Mouse (Mus musculus) mammary gland, adult 2 months (tissue): Measurements from ENCODE around the gene Siglec1. TPM values are rescaled to one million over a fixed set of nuclear protein-coding genes. Genes with fewer than 3 reads are reported as not detected.

Source experiments
- polyA plus RNA-seq: library from polyadenylated mRNA; depleted of rRNA; stranded (reverse); fragments of >200 nt; gene quantifications from 2 replicates; pipeline ENCODE4 v1.2.3, GENCODE M21; 2012; ENCODE audit warnings: low replicate concordance; rRNA removed

Gene Siglec1
- polyA plus RNA-seq, result 77.4 and 78.3 TPM in 2 replicates

GRCm38 (mm10) chr2:131086667-131087390 lies at the start of gene Siglec1:
Gene Siglec1, minus strand, starts transcription at chr2:131086765.

GRCm38 (mm10) chr2:131132930-131133547 lies 46.5 kb upstream of the Siglec1 start, which contains the start of gene Gm11037:
Gene Gm11037, plus strand, starts transcription at chr2:131133497.

GRCm38 (mm10) chr2:131127161-131127730 lies 40.7 kb upstream of the Siglec1 start, which contains the start of gene Hspa12b:
Gene Hspa12b, plus strand, starts transcription at chr2:131127280.

GRCm38 (mm10) chr2:131063404-131063864 lies 23.1 kb downstream of the Siglec1 start, which contains the start of gene Adam33:
Gene Adam33, minus strand, starts transcription at chr2:131063814.

GRCm38 (mm10) chr2:131042988-131043387 lies 43.6 kb downstream of the Siglec1 start, which contains the start of gene Gfra4:
Gene Gfra4, minus strand, starts transcription at chr2:131043088.

Other genes starting within 250 kb of the Siglec1 start
- 48.8 and 102 TPM in 2 replicates for gene 4930402H24Rik, start 180.4 kb downstream of the Siglec1 start, polyA plus RNA-seq
- gene Atrn, start 180.3 kb downstream of the Siglec1 start, polyA plus RNA-seq, result 9.6 and 13.2 TPM in 2 replicates
- gene Gfra4, start 43.7 kb downstream of the Siglec1 start, polyA plus RNA-seq, result 18.8 and 41.7 TPM in 2 replicates
- 57.5 and 59.8 TPM in 2 replicates for gene Adam33, start 23.0 kb downstream of the Siglec1 start, polyA plus RNA-seq
- gene Hspa12b, start 40.5 kb upstream of the Siglec1 start, polyA plus RNA-seq, result 21.6 and 30.2 TPM in 2 replicates
- gene Gm11037, start 46.7 kb upstream of the Siglec1 start, polyA plus RNA-seq, result not detected in 2 replicates
- 364 and 527 TPM in 2 replicates for gene 1700037H04Rik, start 73.3 kb upstream of the Siglec1 start, polyA plus RNA-seq
- gene Cenpb, start 93.3 kb upstream of the Siglec1 start, polyA plus RNA-seq, result 72.4 and 117 TPM in 2 replicates
- gene Cdc25b, start 100.2 kb upstream of the Siglec1 start, polyA plus RNA-seq, result 32.2 and 37.6 TPM in 2 replicates
- gene Spef1, start 100.5 kb upstream of the Siglec1 start, polyA plus RNA-seq, result 6.2 and 6.9 TPM in 2 replicates
- 60.5 and 75.8 TPM in 2 replicates for gene Ap5s1, start 120.3 kb upstream of the Siglec1 start, polyA plus RNA-seq
- 77.5 and 135 TPM in 2 replicates for gene Mavs, start 147.3 kb upstream of the Siglec1 start, polyA plus RNA-seq
- gene Pank2, start 175.7 kb upstream of the Siglec1 start, polyA plus RNA-seq, result 12.2 and 23.2 TPM in 2 replicates